Mouse (Mus musculus) brain, embryonic 14.5 days (tissue): ENCODE data around the gene Tmem38b.

Experiments
- CTCF ChIP-seq: fragments of 200-500 bp; IDR thresholded peaks from 2 replicates; pipeline ENCODE4 v1.5.1; 2012; ENCODE audit warnings: inconsistent platforms, mild to moderate bottlenecking, moderate library complexity, borderline replicate concordance; ENCODE audit not compliant: insufficient read depth, insufficient read length; ENCODE audit errors: extremely low read depth
- POLR2A ChIP-seq: fragments of 200-500 bp; IDR thresholded peaks from 2 replicates; pipeline ENCODE4 v1.6.1; 2012; ENCODE audit warnings: mild to moderate bottlenecking, inconsistent platforms, borderline replicate concordance; ENCODE audit not compliant: poor library complexity, insufficient read depth, insufficient read length, severe bottlenecking; ENCODE audit errors: extremely low read depth

- TF ChIP-seq CTCF: no peak
- no peak for TF ChIP-seq POLR2A
Observed at GRCm38 (mm10) chr4:53828914-53829313, 3.1 kb downstream of the Tmem38b start.
